Mouse (Mus musculus) testis, adult 2 months (tissue): Measurements from ENCODE around the gene Unc5a.

Experiments used
- CTCF ChIP-seq: fragments of 200-500 bp; IDR thresholded peaks from 2 replicates; pipeline ENCODE4 v1.5.1; 2012; ENCODE audit warnings: low read depth, mild to moderate bottlenecking, inconsistent platforms, low read length, moderate library complexity; ENCODE audit not compliant: control insufficient read depth, insufficient read depth, insufficient replicate concordance
- POLR2A ChIP-seq: fragments of 200-500 bp; IDR thresholded peaks from 2 replicates; pipeline ENCODE4 v1.6.1; 2012; ENCODE audit warnings: low read depth, mild to moderate bottlenecking, inconsistent platforms, low read length, moderate library complexity; ENCODE audit not compliant: control insufficient read depth

GRCm38 (mm10) chr13:54926654-54927053 is 22.6 kb upstream of the Unc5a start:
- TF ChIP-seq POLR2A: no peak
- TF ChIP-seq CTCF: no peak
